8 mouse cellular contexts compared by ENCODE assay signal in the genomic region with DNA sequence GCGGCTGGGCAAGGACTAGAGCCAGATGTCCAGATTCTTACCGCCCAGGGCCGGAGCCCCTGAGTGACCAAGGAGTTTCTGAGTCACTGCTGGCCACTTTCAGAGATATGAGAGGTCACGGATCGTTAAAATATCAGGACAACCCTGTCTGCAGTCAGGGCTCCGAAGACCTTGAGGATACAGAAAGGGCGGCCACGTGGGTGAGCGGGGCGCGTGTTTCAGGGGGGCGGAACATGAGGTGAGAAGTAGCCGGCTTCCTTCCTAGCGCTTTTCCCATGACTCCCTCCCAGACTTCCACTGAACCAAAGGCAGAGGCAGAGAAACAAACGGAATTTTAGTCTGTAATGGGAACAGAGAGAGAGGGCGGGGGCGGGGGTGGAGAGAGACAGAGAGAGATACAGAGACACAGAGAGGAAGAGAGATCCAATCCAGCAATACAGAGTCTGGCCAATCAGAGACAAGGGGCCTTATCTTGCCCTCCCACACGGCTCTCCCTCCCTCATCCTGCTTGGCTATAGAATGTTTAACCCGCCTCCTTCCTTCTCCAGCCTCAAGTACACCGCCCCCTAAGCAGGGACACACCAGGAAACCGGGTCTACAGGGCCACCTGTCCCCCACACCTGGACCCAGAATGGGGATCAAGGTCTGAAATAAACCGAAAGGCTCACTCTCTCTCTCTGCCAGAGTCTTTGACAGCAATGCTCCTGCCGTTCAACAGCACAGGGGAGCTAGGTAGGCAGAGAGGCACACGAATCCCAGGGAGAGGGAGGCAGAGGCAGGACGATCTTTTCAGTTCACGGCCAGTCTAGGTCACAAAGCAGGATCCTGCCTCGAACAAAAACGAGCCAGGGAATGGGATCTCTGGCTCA. TPM values are rescaled to one million over a fixed set of nuclear protein-coding genes. Genes with fewer than 3 reads are reported as not detected.
DNase-seq lines count a peak whose midpoint lies in the region; TF ChIP-seq lines count a peak whose summit lies in the region.
"Had no signal": no experiment of that assay in that cellular context is flagged by ENCODE, and none has a peak within 500 bp of the region (broad histone marks: within the 10 kb centered on the region; RNA-seq: fewer than 3 reads in every experiment).

No protein-coding gene starts in this region.

- H3K36me3 ChIP-seq in erythroblast, embryonic 14.5 days (ENCODE audit: control insufficient read depth) = peaks cover 16% of the 10 kb centered on the region
- H3K36me3 ChIP-seq: embryonic facial prominence, embryonic 12.5 days had no signal

- peak overlapping the region; percentile 80 for H3K27ac ChIP-seq in olfactory bulb, adult 2 months (ENCODE audit: insufficient read depth, low read depth, low read length)
- H3K27ac ChIP-seq: embryonic facial prominence, embryonic 12.5 days had no signal

- peak; percentile 48 to 73 for DNase-seq in left cerebral cortex, adult 18-20 months (ENCODE audit: low spot score in 2 of 2)
- DNase-seq in left cerebral cortex, adult 11 months (ENCODE audit: low spot score) = no peak
- peak; percentile 67 for DNase-seq in adrenal gland, adult 8-10 months
- no peak for DNase-seq in thymus, postnatal 4 days
- DNase-seq in gastrocnemius, postnatal 4 days (ENCODE audit: low spot score in 2 of 2) = no peak

- TF ChIP-seq POLR2A in olfactory bulb, adult 2 months (IDR thresholded peaks at IDR 0.05; ENCODE audit: insufficient read depth, low read depth, low read length) = no peak

- H3K9me3 ChIP-seq in erythroblast, embryonic 14.5 days (ENCODE audit: control insufficient read depth, low read length) = peaks cover 2% of the 10 kb centered on the region; the same call in 1 of the 2 replicates
- H3K9me3 ChIP-seq: embryonic facial prominence, embryonic 12.5 days had no signal

- TF ChIP-seq CTCF in olfactory bulb, adult 2 months (IDR thresholded peaks at IDR 0.05; ENCODE audit: insufficient read depth, low read depth, low read length) = no peak

- peaks cover 71% of the 10 kb centered on the region for H3K4me1 ChIP-seq in erythroblast, embryonic 14.5 days (ENCODE audit: control insufficient read depth)
- H3K4me1 ChIP-seq in olfactory bulb, adult 2 months (ENCODE audit: control insufficient read depth, insufficient read depth, low read length) = peaks cover 52% of the 10 kb centered on the region

- WGBS in olfactory bulb, adult 2 months = 53% methylated on average over 28 of the region's 28 CpGs

- peaks cover 12% of the 10 kb centered on the region for H3K27me3 ChIP-seq in erythroblast, embryonic 14.5 days (ENCODE audit: control insufficient read depth)
- H3K27me3 ChIP-seq: embryonic facial prominence, embryonic 12.5 days had no signal

- H3K4me3 ChIP-seq in erythroblast, embryonic 14.5 days (replicated peaks) = peak overlapping the region; percentile 61
- peak overlapping the region; percentile 30; the same call in 1 of the 2 replicates for H3K4me3 ChIP-seq in olfactory bulb, adult 2 months (ENCODE audit: insufficient read depth, low read depth, low read length)
- H3K4me3 ChIP-seq: embryonic facial prominence, embryonic 12.5 days had no signal

RNA-seq across cellular contexts. Expression of a gene that starts 4.2 kb away (rescaled TPM):
- 100 to 1,000 TPM; 192 to 206 TPM for total RNA-seq in left cerebral cortex, adult 18-20 months (2021)
- 10 to 100 TPM; 32.8 to 36.2 (median 34.9) TPM for total RNA-seq in adrenal gland, adult 8-10 months (2022)
- polyA plus RNA-seq in erythroblast, embryonic 14.5 days (2012) = 2.1 and 2.4 TPM in 2 replicates
- not detected in 2 replicates for polyA plus RNA-seq in olfactory bulb, adult 2 months (2012; ENCODE audit: insufficient read depth, insufficient read length, low replicate concordance, missing spikeins)
- 10 to 100 TPM; 21.1 to 22.5 TPM for total RNA-seq in gastrocnemius, postnatal 4 days (2021)

RNA-seq across cellular contexts. Expression of a gene that starts 46.2 kb away (rescaled TPM):
- 100 to 1,000 TPM; 212 to 231 TPM for total RNA-seq in left cerebral cortex, adult 18-20 months (2021)
- 100 to 1,000 TPM; 157 to 222 (median 203) TPM for total RNA-seq in adrenal gland, adult 8-10 months (2022)
- polyA plus RNA-seq in erythroblast, embryonic 14.5 days (2012) = 22.5 and 37.0 TPM in 2 replicates
- polyA plus RNA-seq in olfactory bulb, adult 2 months (2012; ENCODE audit: insufficient read depth, insufficient read length, low replicate concordance, missing spikeins) = not detected in 2 replicates
- total RNA-seq in gastrocnemius, postnatal 4 days (2021) = 100 to 1,000 TPM; 245 TPM

Comparison
In these comparisons a context has a peak if more than half of its experiments do, and no peak if none do; other contexts are left out.
1. DNase-seq: peak in left cerebral cortex, adult 18-20 months (2 of 2) and adrenal gland, adult 8-10 months (single experiment); none in left cerebral cortex, adult 11 months (single experiment), thymus, postnatal 4 days (single experiment) and gastrocnemius, postnatal 4 days (0 of 2).
2. RNA of a gene that starts 4.2 kb away (total RNA-seq): 192 to 206 TPM in left cerebral cortex, adult 18-20 months; 32.8 to 36.2 TPM in adrenal gland, adult 8-10 months and 21.1 to 22.5 TPM in gastrocnemius, postnatal 4 days; every median in the first group is over 4 times any median in the second.